10 mouse cellular contexts compared by ENCODE assay signal in the genomic region with DNA sequence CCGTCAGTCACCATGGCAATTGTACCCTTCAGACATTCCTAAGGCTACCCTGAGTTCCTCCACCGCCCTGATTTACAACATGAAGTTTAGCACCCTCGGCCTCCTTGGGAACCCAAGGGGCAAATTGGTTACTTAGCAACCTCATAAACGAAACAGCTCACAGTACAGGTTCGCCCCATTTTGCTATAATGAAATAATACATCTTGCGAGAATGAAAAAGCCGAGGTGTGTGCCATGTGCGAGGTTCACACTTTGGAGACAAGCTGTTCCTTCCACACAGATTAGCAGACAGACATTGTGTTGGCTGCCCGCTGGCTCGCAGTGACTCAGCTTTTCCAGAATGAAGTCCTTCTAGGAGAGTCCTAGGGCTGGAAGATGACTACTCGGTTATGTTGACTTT.
DNase-seq lines count a peak whose midpoint lies in the region; ATAC-seq lines count a peak whose summit lies in the region.
"Had no signal": no experiment of that assay in that cellular context is flagged by ENCODE, and none has a peak within 500 bp of the region (broad histone marks: within the 10 kb centered on the region; RNA-seq: fewer than 3 reads in every experiment).

No protein-coding gene starts in this region.

- 43% methylated on average over 11 of the region's 11 CpGs for WGBS in intestine, embryonic 15.5 days

- no peak overlapping the region for H3K27ac ChIP-seq in intestine, embryonic 15.5 days

- H3K4me2 ChIP-seq in intestine, embryonic 15.5 days (replicated peaks), result no peak overlapping the region

- DNase-seq in adrenal gland, adult 2 months, result peak; percentile 33
- no peak for DNase-seq in adrenal gland, postnatal 4 days (ENCODE audit: low spot score in 2 of 2)
- DNase-seq in layer of hippocampus, adult 18-20 months (ENCODE audit: low spot score in 2 of 2), result peak; percentile 37 to 72
- no peak for DNase-seq in layer of hippocampus, postnatal 25 days (ENCODE audit: extremely low spot score in 1 of 2, low spot score in 1 of 2)
- DNase-seq in right cerebral cortex, postnatal 10 days (ENCODE audit: low spot score in 2 of 2), result peak; percentile 62 to 74
- DNase-seq in gastrocnemius, postnatal 14 days, result no peak
- DNase-seq in kidney, postnatal 14 days, result no peak
- DNase-seq: kidney, adult 8-10 months; lung, postnatal 10 days had no signal

- no peak overlapping the region for H3K9ac ChIP-seq in intestine, embryonic 15.5 days

- H3K36me3 ChIP-seq in intestine, embryonic 15.5 days, result no peaks in the 10 kb centered on the region

- intact Hi-C loops in gastrocnemius, postnatal 14 days (cut with DNase I; ENCODE audit: low total_unique reads), result no loop called here

- no peak overlapping the region for H3K4me3 ChIP-seq in intestine, embryonic 15.5 days (replicated peaks)

- no peaks in the 10 kb centered on the region for H3K27me3 ChIP-seq in intestine, embryonic 15.5 days (replicated peaks)

- no peaks in the 10 kb centered on the region for H3K9me3 ChIP-seq in intestine, embryonic 15.5 days

- H3K4me1 ChIP-seq in intestine, embryonic 15.5 days (replicated peaks), result no peaks in the 10 kb centered on the region

- ATAC-seq in intestine, embryonic 15.5 days, result peak; percentile 78

Comparison
In these comparisons a context has a peak if more than half of its experiments do, and no peak if none do; other contexts are left out.
1. DNase-seq: peak in adrenal gland, adult 2 months (single experiment), layer of hippocampus, adult 18-20 months (2 of 2) and right cerebral cortex, postnatal 10 days (2 of 2); none in adrenal gland, postnatal 4 days (0 of 2), layer of hippocampus, postnatal 25 days (0 of 2), gastrocnemius, postnatal 14 days (single experiment) and kidney, postnatal 14 days (single experiment).